Mouse (Mus musculus): ENCODE measurements at regions not wholly inside any gene's neighbourhood (a gene's known extent, or its start where the extent isn't known, plus 50 kb on each side); places are given as distances from the start of the nearest gene placed in this dataset.

DNA sequence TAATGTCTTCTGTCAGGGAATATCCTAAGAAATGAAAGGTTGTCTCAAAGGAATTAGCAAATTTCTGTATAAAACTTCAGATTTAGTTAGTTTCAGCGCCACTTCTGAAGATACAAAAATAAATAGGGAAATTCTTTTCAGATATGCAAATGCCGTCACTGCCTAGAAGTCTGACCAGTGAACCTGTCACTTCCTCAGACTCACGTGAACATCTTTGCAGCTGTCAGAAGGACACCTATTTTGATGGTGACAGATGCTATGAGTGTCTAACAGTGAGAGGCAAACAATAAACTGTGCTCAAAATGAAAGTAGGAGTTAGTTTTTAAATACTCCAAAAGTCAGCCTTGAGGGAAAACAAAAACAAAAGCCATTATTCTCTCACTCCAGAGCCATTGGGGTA, 57.5 kb upstream of the Igf1r start:
- DNase-seq = no peak
- intact Hi-C loops (cut with DNase I) = no loop called here

DNA sequence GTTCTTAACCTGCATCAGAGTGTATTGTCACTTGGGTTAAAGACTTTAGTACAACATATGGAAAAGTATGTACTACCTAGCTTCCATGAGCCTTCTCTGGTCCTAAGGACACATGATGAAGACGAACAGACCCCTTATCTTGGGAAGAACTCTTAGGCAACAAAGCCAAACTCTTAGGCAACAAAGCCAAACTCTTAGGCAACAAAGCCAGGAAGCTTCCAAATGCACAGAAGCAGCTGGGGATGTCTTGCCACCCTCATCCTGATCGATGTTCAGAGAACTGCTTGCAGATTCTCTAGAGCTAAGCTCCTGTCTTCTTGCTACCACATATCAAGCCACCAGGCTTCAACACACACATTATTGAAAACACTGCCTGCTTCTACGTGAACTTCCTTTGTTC, 59.7 kb upstream of the Igf1r start:
- no peak for DNase-seq
- intact Hi-C loops (cut with DNase I) = no loop called here

DNA sequence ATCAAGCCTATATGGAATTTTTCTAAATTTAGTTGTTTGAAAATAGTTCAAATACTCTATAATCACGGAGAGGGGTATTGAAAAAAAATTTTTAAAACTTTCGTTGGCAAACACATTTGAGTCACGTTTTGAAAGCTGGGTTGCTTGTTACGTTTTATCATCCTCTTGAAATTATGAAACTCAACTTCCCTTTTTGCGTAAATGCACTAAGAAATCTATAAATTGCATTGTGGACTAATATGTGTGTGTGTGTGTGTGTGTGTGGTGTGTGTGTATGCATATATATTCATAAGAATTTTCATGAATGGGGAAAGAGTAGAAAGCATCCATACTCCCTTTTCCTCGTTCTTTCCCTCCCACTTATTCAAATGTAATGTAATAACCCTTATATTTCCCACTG, 69.6 kb upstream of the Igf1r start:
- DNase-seq = no peak
- intact Hi-C loops (cut with DNase I) = no loop called here

DNA sequence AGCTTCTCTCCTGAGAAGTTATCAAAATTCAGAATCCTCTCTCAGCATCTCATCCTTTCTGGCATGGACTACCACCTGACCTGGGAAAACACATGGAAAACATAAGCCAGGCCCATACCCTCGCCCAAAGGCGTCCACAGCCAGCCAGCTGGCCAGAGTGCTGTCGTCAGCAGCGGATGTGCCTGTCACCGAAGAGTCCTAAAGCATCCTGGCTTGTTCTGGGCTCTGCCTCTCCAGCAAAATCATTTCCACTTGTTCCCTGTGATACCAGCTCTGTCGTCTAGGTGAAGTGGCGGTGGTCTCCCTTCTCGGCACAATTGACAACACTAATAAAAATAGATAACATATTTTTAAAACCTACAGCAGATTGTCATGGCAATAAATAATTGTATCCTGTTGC, 70.0 kb upstream of the Igf1r start:
- no peak for DNase-seq
- intact Hi-C loops (cut with DNase I) = no loop called here

DNA sequence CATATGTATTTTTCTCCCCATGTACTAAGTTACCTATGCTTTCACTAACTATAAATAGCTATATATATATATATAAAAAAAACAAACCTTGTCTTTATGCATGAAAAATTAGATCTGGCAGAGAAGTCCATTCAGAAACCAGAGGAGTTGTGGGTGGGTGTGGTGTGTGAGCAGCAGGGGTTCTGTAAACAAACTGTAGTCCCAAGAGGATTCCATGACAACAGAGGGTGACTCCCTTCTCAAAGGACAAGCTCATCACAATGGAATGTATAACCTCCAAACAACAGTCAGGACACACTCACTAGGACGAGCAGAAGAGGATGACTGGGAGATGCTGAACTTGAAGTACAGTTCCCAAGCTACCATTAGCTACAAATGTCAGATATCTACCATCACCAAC, 74.4 kb upstream of the Igf1r start:
- DNase-seq = no peak
- intact Hi-C loops (cut with DNase I) = no loop called here

DNA sequence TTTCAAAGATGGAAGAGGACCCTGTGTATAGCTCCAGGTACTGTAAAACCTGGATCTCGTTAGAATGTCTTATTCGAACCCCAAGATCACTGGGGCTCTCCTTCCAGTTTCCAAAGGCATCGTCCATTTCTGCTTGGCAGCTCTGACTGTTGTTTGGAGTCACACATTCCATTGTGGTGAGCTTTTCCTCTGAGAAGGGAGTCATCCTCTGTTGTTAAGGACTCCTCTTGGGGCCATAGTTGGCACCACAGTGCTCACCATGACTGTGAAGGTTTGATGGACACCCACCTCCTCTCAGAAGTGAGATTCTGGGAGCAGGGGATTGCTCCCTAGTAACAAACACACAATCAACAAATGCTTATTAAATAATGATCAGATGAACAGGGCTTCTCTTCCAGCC, 75.0 kb upstream of the Igf1r start:
- intact Hi-C loops (cut with DNase I) = no loop called here
- no peak for DNase-seq

DNA sequence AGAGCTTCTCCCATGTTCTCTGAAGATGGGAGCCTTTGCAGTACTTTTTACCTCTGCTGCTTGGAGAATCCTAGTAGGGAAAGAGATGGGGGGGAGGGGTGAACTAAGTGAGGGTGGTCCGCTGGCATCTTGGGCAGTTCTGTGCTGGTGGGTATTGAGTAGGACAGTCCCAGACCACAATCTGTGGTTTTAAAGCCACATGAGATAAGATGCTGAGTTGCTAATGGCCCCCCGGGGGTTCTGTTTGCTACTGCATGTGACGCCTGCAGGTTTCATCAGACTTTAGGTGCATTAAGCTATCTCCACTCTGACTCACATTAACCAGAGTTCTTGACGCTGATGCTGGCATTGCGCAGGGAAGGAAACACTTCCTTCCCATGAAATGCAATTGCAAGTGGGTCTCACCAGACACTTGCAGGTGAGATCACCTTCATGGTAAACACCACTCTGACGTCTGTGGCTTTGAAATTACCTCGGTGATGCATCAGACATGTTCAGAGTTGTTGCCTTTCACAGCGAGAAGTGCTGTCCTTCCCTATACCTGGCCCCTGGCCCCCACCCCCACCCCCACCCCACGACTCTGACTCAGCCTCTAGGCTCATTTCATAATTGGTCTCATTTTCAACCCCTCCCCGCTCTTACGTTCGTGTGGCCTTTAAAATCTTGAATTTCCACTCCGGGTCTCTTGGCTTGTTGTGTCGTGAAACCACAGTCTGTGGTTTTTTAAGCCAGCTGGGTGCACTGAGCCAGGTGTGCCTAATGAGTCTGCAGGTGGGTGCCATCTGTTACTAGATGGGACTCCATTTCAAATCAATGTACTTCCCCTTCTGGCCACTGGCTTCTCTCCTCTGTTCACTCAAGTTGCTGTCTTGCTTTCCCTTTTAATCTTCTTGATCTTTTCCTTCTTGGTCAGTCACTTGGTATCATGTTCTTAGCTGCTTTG, 94.8 kb upstream of the Synm start:
- no peak for DNase-seq
- intact Hi-C loops (cut with DNase I) = no loop called here

DNA sequence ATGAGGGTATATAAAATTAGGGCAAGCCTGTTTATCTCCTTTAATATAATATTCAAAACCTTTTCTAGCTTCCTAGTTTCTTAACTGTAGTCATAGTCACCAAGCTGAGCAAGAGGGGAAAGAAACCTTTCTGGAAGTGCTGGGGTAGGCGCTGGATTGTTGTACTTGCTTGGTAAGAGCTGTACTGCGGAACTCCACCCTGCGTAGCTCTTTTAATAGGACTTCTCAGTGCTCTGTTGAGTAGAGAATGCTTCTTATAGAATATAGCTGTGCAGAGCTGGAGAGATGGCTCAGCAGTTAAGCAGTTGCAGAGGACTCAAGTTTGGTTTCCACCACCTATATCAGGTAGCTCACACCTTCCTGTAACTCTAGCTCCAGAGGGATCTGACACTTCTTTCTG, 93.3 kb upstream of the Synm start:
- no peak for DNase-seq
- intact Hi-C loops (cut with DNase I) = no loop called here

DNA sequence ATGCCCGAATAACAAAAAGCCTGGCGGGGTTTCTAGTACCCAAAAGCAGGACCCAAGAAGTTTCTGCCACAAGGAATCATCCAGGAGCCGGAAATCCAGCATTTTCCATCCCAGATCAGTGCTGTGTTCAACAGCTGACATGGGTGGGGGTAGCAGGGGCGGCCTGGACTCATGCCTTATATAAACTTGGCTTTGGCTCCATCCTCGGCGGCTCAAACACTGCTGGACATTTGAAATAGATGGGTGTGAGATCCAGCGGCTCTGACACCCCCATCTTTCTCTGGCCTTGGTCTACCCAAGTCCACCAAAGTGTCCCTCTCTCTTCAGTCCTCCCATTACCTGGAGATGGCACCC, 89.9 kb upstream of the Synm start:
- peak; percentile 10 for DNase-seq

DNA sequence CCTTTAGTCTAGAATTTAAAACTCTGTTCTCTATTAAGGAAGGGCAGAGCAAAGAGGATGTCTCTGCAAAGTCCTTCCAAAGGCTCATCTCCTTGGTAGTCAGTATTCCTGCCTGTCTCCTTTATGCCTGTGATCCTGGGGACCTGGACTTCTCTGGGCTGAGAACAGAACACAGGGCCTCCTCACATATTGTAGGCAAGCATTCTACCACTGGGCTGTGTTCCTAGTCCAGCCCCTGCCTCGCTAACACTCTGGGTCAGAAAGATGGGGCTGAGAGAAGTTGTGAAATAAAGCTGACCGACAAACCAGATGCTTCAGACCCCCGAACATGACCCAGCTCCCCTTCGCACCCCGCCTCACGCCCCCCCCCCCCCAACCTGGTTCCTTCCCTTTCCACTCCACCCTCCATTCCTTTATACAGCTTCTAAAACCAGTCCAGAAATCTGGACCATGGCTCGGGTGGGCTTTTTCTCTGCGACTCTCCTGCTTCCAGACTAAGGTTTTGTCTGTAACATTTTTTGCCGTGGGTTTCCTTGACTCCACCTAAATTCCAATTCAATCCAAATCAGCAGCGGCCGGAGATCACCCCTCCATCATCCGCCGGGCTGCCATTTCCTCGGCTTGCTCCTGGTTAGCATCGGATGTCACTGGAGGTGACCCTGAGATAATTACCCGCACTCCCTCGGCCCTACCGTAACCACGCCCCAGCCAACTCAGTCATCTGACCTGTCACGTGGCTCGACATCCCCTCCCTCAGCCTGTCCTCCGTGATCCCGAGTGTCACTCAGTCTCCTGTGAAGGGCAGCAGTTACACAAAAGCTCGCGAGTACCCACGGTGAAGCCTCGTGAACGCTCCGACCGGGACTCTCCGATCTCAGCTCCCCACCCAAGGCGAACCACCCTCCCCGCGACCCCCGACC, 89.3 kb upstream of the Synm start:
- peak; percentile 80 for DNase-seq
- intact Hi-C loops (cut with DNase I) = no loop called here

More for the DNA sequence above, 89.9 kb upstream of the Synm start:
- intact Hi-C loops (cut with DNase I) = no loop called here

DNA sequence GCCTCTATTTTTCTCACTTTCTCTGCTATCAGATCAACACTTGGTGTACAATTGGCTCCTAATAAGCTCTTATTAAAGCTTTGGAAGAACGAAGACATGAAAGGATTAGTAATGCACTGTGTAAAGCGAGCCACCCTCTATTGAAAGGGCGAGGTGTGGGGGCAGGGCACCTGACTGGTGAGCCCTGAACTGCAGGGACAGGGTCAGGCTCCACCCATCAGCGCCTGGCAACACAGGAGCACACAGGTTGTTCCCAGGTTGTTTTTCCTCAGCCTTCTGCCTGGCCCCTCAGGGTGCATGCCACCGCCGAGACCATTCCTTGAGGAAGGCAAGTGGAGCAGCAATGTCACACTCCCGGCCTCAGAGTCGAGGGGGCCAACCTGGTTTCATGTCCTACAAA, 87.3 kb upstream of the Synm start:
- DNase-seq = no peak
- intact Hi-C loops (cut with DNase I) = no loop called here

DNA sequence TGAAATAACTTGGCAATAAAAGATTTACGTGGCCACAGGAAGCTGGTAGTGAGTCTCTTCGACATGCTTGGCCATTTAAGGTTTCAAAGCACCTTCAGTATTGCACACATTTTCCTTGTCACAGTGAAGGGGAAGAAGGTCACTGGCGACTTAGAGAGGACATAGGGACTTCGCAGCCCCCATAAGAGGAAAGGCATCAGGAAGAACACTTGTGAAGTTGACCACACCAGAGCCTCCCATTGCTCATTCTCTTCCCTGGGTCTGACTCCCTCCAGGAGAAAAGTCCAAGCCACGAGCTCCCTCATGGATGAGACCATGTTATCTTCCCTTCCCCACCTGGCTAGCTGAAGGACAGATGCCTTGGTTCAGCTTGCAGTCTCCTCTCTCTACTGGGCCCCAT, 77.4 kb upstream of the Synm start:
- DNase-seq = no peak
- intact Hi-C loops (cut with DNase I) = no loop called here

DNA sequence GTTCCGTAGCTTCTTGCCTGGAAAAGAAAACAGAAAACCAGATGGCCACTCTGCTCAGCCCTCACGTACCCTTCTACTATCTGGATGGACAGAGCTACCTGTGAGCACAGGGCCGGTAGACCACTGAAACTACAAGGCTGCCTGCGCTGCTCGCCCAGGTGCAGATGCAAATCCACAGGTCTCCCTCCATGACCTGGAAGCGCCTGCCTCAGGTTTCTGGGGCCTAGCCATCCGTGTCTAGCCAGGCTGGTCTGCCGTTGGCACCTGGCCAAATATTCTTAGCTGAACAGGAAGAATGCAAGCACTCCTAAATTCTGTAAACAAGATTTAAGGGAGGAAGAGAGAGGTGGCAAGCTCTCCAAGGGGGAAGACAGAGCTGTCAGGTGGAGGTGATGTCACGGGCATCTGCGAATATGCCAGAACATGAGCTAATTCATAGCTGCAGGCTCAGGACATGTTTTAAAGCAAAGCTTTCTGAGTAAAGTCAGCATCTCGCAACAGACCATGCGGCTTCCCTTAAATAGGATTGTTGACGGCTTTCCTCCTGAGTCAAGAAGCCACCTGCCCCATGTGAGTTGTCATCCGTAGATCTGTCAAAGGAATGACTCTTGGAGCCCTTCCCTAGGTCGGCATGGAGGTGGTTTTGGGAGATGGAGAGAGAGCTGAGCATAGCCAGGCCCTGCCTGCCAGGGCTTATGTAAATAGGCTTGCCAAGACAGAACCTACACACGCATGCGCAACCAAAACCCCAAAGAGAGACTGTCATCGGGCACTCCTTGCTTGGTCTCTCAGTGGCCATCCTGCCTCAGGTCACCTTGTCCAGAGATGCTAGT, 76.8 kb upstream of the Synm start:
- peak; percentile 31 for DNase-seq
- intact Hi-C loops (cut with DNase I) = no loop called here

DNA sequence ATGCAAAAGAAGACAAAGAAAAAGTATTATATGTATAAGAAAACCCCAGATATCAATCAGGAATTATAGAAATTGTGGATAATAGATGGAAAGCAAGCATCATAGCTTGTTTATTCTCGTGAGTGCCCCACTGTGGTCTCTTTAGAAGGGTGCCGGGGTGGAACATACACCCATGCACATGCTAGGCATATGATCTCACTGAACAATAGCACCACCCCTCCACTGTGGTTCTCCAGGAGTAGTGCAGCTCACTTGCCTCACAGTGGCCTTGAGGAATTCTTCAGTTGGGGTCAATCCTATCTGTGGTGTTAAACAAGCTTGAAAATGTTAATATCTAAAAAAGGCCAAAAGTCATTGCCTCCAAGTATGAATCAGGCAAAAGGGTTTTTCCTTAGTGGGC, 72.2 kb upstream of the Synm start:
- intact Hi-C loops (cut with DNase I) = no loop called here
- DNase-seq = no peak

DNA sequence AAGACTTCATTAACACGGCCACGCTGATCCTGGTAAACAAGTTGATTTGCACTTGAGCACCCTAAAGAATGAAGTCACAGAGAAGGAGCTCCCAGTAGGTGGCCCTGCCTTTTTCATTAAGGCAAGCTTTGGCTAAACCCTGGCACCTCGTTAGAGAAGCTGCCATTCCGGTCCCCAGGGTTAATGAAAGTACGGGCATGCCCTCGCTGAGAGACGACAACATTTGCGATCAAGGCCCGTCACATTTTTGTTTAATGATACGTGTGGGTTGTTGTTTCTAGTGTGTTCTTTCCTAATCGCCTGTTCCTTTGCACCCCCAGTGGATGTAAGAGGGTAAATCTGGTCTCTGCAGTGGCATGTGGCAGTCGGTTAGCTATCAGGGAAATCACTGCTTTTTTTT, 67.8 kb upstream of the Synm start:
- no peak for DNase-seq
- intact Hi-C loops (cut with DNase I) = no loop called here

DNA sequence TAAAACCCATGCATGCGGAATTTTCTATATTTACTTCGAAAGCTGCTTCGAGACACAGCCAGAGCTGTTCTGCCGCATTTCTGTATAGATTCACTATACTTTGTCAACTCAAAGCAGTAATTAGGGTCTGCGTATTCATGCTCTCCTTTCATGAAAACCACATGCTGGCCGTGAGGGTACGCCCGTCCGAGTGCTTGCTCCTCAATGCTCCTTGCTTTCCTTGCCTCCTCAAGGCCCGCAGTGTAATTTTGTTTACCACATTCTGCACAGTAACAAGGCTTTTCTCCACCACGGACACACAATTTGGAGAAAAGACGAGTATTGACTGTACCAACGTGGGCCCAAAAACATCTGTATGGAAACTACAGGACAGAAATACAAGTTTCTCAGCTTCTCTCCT, 67.4 kb upstream of the Synm start:
- no peak for DNase-seq
- intact Hi-C loops (cut with DNase I) = no loop called here

DNA sequence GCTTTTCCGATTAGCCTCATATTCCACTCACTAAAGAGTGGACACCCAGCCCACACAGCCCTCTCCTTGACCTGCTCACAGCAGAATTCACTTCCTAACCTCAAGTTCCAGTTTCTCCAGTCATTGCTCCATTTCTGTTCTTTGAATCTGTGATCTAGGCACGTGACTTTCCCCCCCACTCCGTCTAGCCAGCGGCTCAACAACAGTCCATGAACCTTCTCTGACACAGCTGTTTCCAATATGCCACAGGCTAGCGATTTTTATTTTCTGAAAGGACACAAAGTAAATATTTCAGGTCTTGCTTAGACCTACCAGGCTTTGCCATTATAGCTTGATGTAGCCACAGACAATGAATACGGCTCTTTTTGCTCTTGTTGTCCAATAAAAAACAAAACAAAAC, 66.8 kb upstream of the Synm start:
- no peak for DNase-seq
- intact Hi-C loops (cut with DNase I) = no loop called here

DNA sequence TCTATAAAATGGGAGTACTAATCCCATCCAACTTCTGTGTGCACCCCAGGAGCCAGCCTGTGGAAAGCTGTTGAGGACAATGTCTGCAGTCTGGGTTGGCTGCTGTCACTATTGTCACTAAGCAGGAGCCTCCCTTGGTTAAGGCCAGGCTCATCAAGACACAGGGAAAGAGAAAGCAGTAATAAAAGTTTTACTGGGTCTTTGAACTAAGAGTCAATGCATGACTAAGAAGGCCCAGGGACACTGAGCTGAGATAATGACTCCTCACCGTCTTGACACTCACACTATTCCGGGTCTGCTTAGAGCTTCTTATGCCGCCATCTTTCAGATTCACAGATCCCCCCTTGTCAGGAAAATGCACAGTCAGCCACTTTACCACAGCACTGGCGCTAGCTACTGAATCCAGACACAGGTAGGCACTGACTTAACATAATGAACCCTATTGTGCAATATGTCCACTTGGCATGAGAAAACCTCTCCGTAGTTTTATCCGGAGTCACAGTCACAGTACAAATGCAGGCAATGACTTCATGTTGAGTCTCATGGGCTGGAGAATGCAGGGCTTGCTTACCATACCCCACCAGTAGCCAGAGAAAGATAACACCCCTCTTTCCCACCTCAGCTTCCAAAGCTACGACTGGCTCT, 66.2 kb upstream of the Synm start:
- intact Hi-C loops (cut with DNase I) = no loop called here
- no peak for DNase-seq

DNA sequence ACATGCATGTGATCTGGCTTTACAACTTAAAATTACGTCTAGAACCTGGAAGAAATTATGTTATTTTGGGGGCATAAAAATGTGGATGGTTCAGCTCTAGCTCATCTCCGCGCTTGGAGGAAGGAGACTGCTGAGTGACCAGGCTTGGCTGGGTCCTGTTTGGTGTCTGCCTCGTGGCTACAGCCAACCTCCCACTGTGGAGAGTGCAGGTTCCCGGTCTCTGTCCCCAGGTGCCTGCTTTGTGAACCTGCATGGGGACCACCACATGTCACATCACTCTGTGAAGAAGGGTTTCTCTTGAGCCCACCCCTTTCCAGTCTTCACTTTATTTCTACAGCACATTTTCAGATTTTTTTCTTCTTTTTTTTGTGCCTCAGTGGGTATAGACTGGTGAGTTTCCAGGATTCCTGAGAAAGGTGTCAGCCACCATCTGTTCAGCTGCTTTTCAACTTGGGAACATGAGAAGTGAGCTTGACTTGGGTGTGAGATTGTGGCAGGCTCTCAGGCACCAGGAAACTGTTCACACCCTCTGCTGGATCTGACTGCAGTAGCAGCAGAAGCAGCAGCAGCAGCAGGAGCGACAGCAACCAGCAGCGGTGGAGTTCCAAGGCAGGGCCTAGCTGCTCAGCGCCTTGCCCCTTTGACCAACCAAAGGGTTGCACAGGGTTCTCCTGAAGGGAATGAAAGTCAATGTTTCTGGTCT, 64.6 kb upstream of the Synm start:
- DNase-seq = no peak
- intact Hi-C loops (cut with DNase I) = no loop called here

DNA sequence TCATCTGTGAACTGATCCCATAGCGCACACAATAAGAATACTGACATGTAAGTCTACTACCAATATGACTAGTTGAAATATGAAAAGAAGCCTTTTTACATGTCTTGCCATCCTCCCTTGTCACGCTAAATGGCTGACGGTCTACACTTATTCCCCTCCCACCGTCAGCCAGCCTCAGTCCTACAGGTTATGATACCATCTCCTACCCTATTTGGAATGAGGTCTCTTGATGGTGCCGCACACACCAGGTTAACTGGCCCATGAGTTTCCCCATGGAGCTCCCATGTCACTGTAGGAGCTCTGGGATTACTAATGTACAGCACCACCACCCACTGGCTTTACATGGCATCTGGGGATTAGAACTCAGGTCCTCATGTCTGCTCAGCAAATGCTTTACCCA, 60.0 kb upstream of the Synm start:
- intact Hi-C loops (cut with DNase I) = no loop called here
- DNase-seq = no peak
